Mouse (Mus musculus) liver (tissue): ENCODE results near the gene Tmem260.

Experiments
- DNase-seq: peaks from one replicate; pipeline ENCODE4 v3.0.0-alpha.2; 2020; ENCODE audit warnings: mixed read lengths

Tmem260 gene

GRCm38 (mm10) chr14:48558975-48559374, 113.1 kb downstream of the Tmem260 start:
- no peak for DNase-seq

GRCm38 (mm10) chr14:48559736-48560135, 113.8 kb downstream of the Tmem260 start:
- DNase-seq: peak; percentile 33

- DNase-seq: no peak
Measured at GRCm38 (mm10) chr14:48566596-48566995, 120.7 kb downstream of the Tmem260 start.
